Mouse (Mus musculus): ENCODE measurements at regions not wholly inside any gene's neighbourhood (a gene's known extent, or its start where the extent isn't known, plus 50 kb on each side); places are given as distances from the start of the nearest gene placed in this dataset.

DNA sequence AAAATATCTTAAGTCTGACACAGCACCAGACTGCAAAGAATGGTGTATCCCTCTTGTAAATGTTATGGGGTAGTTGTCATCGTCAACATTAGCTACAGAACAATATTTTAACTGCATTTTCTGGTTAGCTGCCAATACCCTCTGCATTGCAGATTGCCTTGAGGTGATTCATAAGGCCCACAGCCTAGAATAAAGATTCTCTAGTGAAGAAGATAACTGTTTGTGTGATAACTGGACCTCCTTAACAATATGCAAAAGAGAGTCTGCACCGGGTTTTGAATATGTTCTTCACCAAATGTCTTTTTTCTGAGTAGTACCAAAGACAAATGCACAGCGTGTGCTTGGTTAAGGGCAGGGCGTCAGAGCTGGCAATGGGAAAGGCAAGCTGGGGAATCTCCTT lies 283.0 kb downstream of the Phf3 start:
- no peak for TF ChIP-seq SIN3A (IDR thresholded peaks at IDR 0.05; ENCODE audit: low read length)
- DNase-seq (ENCODE audit: extremely low read depth), result no peak
- no peaks in the 10 kb centered on the region for H3K27me3 ChIP-seq (replicated peaks)
- no peak overlapping the region for H3K9ac ChIP-seq (ENCODE audit: insufficient read depth, low read depth)
- no peaks in the 10 kb centered on the region for H3K79me2 ChIP-seq (replicated peaks; ENCODE audit: control insufficient read depth, extremely low read depth, insufficient read depth, poor library complexity, severe bottlenecking)
- in situ Hi-C loops (cut with MboI; ENCODE audit: low pct_ligation_motif_present, low pct_unique_long_range_greater_than_20kb, low sequenced_read_pairs) (no loop called here), dilution Hi-C loops (cut with MboI; ENCODE audit: extremely low pct_ligation_motif_present, extremely low pct_unique_long_range_greater_than_20kb, low sequenced_read_pairs) (no loop called here)
- no peaks in the 10 kb centered on the region for H3K36me3 ChIP-seq (replicated peaks in 1 of 2; ENCODE audit: control insufficient read depth in 1 of 2, insufficient read depth in 1 of 2, low read length in 1 of 2)
- H3K9me3 ChIP-seq (replicated peaks; ENCODE audit: low read length), result no peaks in the 10 kb centered on the region
- no peak overlapping the region for H3K27ac ChIP-seq (ENCODE audit: insufficient read depth, low read depth)
- no peak overlapping the region for H3K4me2 ChIP-seq (ENCODE audit: insufficient read depth, low read depth, poor library complexity, severe bottlenecking)
- no peaks in the 10 kb centered on the region for H3K4me1 ChIP-seq (ENCODE audit: control insufficient read depth in 1 of 2, insufficient read depth in 2 of 2)
- no peak overlapping the region for H3K4me3 ChIP-seq (replicated peaks in 1 of 3; ENCODE audit: low read depth in 2 of 3, low read length in 2 of 3, poor library complexity in 1 of 3)

DNA sequence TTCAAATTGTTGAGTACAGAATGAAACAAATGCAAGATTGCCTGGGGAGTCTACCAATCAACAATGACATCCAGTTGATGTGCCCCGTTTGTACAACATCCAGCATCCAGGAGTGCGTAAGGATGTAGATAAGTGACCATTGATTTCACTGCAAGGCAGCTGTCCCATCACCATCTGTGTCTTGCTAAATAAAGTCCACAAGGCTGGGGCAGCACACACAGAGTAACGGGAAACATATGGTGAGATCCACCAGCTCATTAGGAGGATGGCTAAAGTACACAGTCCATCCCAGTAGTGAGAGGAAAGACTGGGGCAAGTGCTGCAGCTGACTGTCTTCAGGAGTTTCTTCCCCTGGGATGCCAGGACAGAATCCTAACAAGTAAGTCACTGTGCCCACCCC lies 284.8 kb downstream of the Phf3 start:
- no peak overlapping the region for H3K4me2 ChIP-seq (ENCODE audit: insufficient read depth, low read depth, poor library complexity, severe bottlenecking)
- H3K4me1 ChIP-seq (ENCODE audit: control insufficient read depth in 1 of 2, insufficient read depth in 2 of 2), result no peaks in the 10 kb centered on the region
- in situ Hi-C loops (cut with MboI; ENCODE audit: low pct_ligation_motif_present, low pct_unique_long_range_greater_than_20kb, low sequenced_read_pairs) (no loop called here), dilution Hi-C loops (cut with MboI; ENCODE audit: extremely low pct_ligation_motif_present, extremely low pct_unique_long_range_greater_than_20kb, low sequenced_read_pairs) (no loop called here)
- no peaks in the 10 kb centered on the region for H3K27me3 ChIP-seq (replicated peaks)
- H3K79me2 ChIP-seq (replicated peaks; ENCODE audit: control insufficient read depth, extremely low read depth, insufficient read depth, poor library complexity, severe bottlenecking), result no peaks in the 10 kb centered on the region
- H3K36me3 ChIP-seq (replicated peaks in 1 of 2; ENCODE audit: control insufficient read depth in 1 of 2, insufficient read depth in 1 of 2, low read length in 1 of 2), result no peaks in the 10 kb centered on the region
- H3K9me3 ChIP-seq (replicated peaks; ENCODE audit: low read length), result no peaks in the 10 kb centered on the region
- DNase-seq (ENCODE audit: extremely low read depth), result no peak
- H3K27ac ChIP-seq (ENCODE audit: insufficient read depth, low read depth), result no peak overlapping the region
- H3K4me3 ChIP-seq (replicated peaks in 1 of 3; ENCODE audit: low read depth in 2 of 3, low read length in 2 of 3, poor library complexity in 1 of 3), result no peak overlapping the region
- TF ChIP-seq GABPA (IDR thresholded peaks at IDR 0.05; ENCODE audit: insufficient replicate concordance, low read depth, low read length) (no peak), ETS1 (conservative IDR thresholded peaks at IDR 0.05; ENCODE audit: low read depth, low read length) (no peak), TBP (conservative IDR thresholded peaks at IDR 0.05; ENCODE audit: low read depth, low read length) (no peak), RAD21 (IDR thresholded peaks at IDR 0.05; ENCODE audit: low read depth, low read length) (no peak), MAZ (IDR thresholded peaks at IDR 0.05; ENCODE audit: low read depth, low read length) (no peak), NELFE (IDR thresholded peaks at IDR 0.05; ENCODE audit: low read depth, low read length) (no peak), POLR2AphosphoS2 (IDR thresholded peaks at IDR 0.05; ENCODE audit: low read depth, low read length) (no peak), ZC3H11A (IDR thresholded peaks at IDR 0.05; ENCODE audit: low read depth, low read length) (no peak)
- H3K9ac ChIP-seq (ENCODE audit: insufficient read depth, low read depth), result no peak overlapping the region

DNA sequence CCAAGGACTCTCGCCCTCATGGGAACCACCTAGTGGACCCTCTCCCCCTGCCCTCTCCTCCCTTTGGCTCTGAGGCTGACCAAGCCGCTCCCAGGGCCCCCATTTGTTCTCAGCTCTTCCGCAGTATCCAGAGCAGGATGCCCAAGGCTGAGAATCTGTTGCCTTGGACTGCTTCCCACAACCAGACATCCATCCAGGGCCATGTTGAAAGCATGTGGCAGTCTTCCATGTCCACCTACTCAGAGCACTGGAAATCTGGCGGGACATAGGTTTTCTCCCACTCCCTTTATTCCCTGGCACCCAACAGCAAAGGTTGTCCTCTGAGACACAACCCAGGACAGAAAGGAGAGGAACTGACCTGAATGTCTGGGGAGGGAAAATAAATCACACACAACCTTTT lies 285.4 kb downstream of the Phf3 start:
- in situ Hi-C loops (cut with MboI; ENCODE audit: low pct_ligation_motif_present, low pct_unique_long_range_greater_than_20kb, low sequenced_read_pairs), result no loop called here
- H3K9ac ChIP-seq (ENCODE audit: insufficient read depth, low read depth), result no peak overlapping the region
- H3K9me3 ChIP-seq (replicated peaks; ENCODE audit: low read length), result no peaks in the 10 kb centered on the region
- no peak overlapping the region for H3K27ac ChIP-seq (ENCODE audit: insufficient read depth, low read depth)
- DNase-seq (ENCODE audit: extremely low read depth), result no peak
- no peaks in the 10 kb centered on the region for H3K36me3 ChIP-seq (replicated peaks in 1 of 2; ENCODE audit: control insufficient read depth in 1 of 2, insufficient read depth in 1 of 2, low read length in 1 of 2)
- H3K27me3 ChIP-seq (replicated peaks), result no peaks in the 10 kb centered on the region
- no peaks in the 10 kb centered on the region for H3K4me1 ChIP-seq (ENCODE audit: control insufficient read depth in 1 of 2, insufficient read depth in 2 of 2)
- H3K4me3 ChIP-seq (replicated peaks in 1 of 3; ENCODE audit: low read depth in 2 of 3, low read length in 2 of 3, poor library complexity in 1 of 3), result no peak overlapping the region
- no peak for TF ChIP-seq TCF12 (IDR thresholded peaks at IDR 0.05; ENCODE audit: low read depth, low read length)
- no peak for TF ChIP-seq MEF2A (IDR thresholded peaks at IDR 0.05; ENCODE audit: borderline replicate concordance, low read depth, low read length)
- no peak for TF ChIP-seq GABPA (IDR thresholded peaks at IDR 0.05; ENCODE audit: insufficient replicate concordance, low read depth, low read length)
- TF ChIP-seq RAD21 (IDR thresholded peaks at IDR 0.05; ENCODE audit: low read depth, low read length), result no peak
- no peak for TF ChIP-seq EP300 (IDR thresholded peaks at IDR 0.05; ENCODE audit: low read length)
- H3K79me2 ChIP-seq (replicated peaks; ENCODE audit: control insufficient read depth, extremely low read depth, insufficient read depth, poor library complexity, severe bottlenecking), result no peaks in the 10 kb centered on the region
- dilution Hi-C loops (cut with MboI; ENCODE audit: extremely low pct_ligation_motif_present, extremely low pct_unique_long_range_greater_than_20kb, low sequenced_read_pairs), result no loop called here
- H3K4me2 ChIP-seq (ENCODE audit: insufficient read depth, low read depth, poor library complexity, severe bottlenecking), result no peak overlapping the region
